Mouse (Mus musculus) thymus, adult 2 months (tissue): ENCODE results near the gene Atp6v1g2. TPM values are rescaled to one million over a fixed set of nuclear protein-coding genes. Genes with fewer than 3 reads are reported as not detected.

Experiments used
- DNase-seq: peaks from one replicate; pipeline ENCODE4 v3.0.0; 2021
- H3K27ac ChIP-seq: fragments of 200-500 bp; 2 replicates; pipeline ENCODE4 v1.5.1; 2012; ENCODE audit warnings: low read length, control low read depth; ENCODE audit not compliant: control insufficient read depth, insufficient read depth
- H3K27me3 ChIP-seq: fragments of 200-500 bp; 2 replicates; pipeline ENCODE4 v1.6.1; 2012; ENCODE audit warnings: mild to moderate bottlenecking, low read length, moderate library complexity, mixed read lengths; ENCODE audit not compliant: control insufficient read depth, insufficient read depth
- H3K36me3 ChIP-seq: fragments of 200-500 bp; 2 replicates; pipeline ENCODE4 v1.6.1; 2012; ENCODE audit warnings: mild to moderate bottlenecking, low read length, moderate library complexity; ENCODE audit not compliant: control insufficient read depth, insufficient read depth
- H3K4me1 ChIP-seq: fragments of 200-500 bp; replicated peaks from 2 replicates; pipeline ENCODE4 v1.6.1; 2012; ENCODE audit warnings: low read length; ENCODE audit not compliant: control insufficient read depth, insufficient read depth
- H3K4me3 ChIP-seq: fragments of 200-500 bp; 2 replicates; pipeline ENCODE4 v1.5.1; 2012; ENCODE audit warnings: mild to moderate bottlenecking, low read length, control low read depth, moderate library complexity; ENCODE audit not compliant: control insufficient read depth, insufficient read depth
- CTCF ChIP-seq: fragments of 200-500 bp; IDR thresholded peaks from 2 replicates; pipeline ENCODE4 v1.5.1; 2012; ENCODE audit warnings: mild to moderate bottlenecking, control low read depth, low read length, moderate library complexity, borderline replicate concordance; ENCODE audit not compliant: control insufficient read depth, poor library complexity, insufficient read depth; ENCODE audit errors: extremely low read depth
- POLR2A ChIP-seq: fragments of 200-500 bp; IDR thresholded peaks from 2 replicates; pipeline ENCODE4 v1.6.1; 2012; ENCODE audit warnings: mild to moderate bottlenecking, low read length, control low read depth, moderate library complexity; ENCODE audit not compliant: control insufficient read depth, poor library complexity, insufficient read depth; ENCODE audit errors: extremely low read depth
- WGBS: fragments of 180-500 bp; shearing (Covaris S2); methylation state at CpG from one replicate; pipeline ENCODE4 v1.1.7; 2018; 5-methylcytosine and 5-hydroxymethylcytosine counted together
- polyA plus RNA-seq: library from polyadenylated mRNA; depleted of rRNA; stranded (reverse); fragments of >200 nt; gene quantifications from 2 replicates; pipeline ENCODE4 v1.2.3, GENCODE M21; 2012

Atp6v1g2 gene
- polyA plus RNA-seq, 1 experiment, result 7.9 TPM

- TF ChIP-seq CTCF (0 out of 2 replicates have a peak, but pooled peaks have one; percentile 18), POLR2A (peak; percentile 81)
- Histone ChIP-seq H3K4me1 (peaks cover 71% of the 10 kb centered on the region), H3K4me3 (peak within 1 kb of the TSS; percentile 54), H3K36me3 (no peaks in the 10 kb centered on the region), H3K27me3 (no peaks in the 10 kb centered on the region), H3K27ac (peak within 1 kb of the TSS; percentile 72)
- DNase-seq, result peak; percentile 70
- WGBS, result 1% methylated on average over 13 of the region's 13 CpGs
Measured at GRCm38 (mm10) chr17:35201787-35202186, 31.7 kb upstream of the Atp6v1g2 start, which contains the start of gene Tnf. Tnf (minus strand) TSS chr17:35202007.

GRCm38 (mm10) chr17:35202442-35202841 lies 31.0 kb upstream of the Atp6v1g2 start:
- Histone ChIP-seq H3K4me3 (no peak overlapping the region), H3K27me3 (no peaks in the 10 kb centered on the region)
- no peak for DNase-seq

GRCm38 (mm10) chr17:35204494-35205379 lies 28.7 kb upstream of the Atp6v1g2 start, which contains the start of gene Lta:
Lta (minus strand) TSS chr17:35205351.
- WGBS, result 23% methylated on average over 20 of the region's 20 CpGs
- H3K4me1 ChIP-seq, result peaks cover 59% of the 10 kb centered on the region

More at GRCm38 (mm10) chr17:35202442-35202841, 31.0 kb upstream of the Atp6v1g2 start:
- TF ChIP-seq CTCF (no peak), POLR2A (no peak)
- H3K4me1 ChIP-seq, result peaks cover 67% of the 10 kb centered on the region
- H3K36me3 ChIP-seq, result no peaks in the 10 kb centered on the region
- no peak overlapping the region for H3K27ac ChIP-seq
- 91% methylated on average over 4 of the region's 4 CpGs for WGBS

GRCm38 (mm10) chr17:35205380-35205769 lies 28.1 kb upstream of the Atp6v1g2 start:
- no peak for TF ChIP-seq CTCF
- TF ChIP-seq POLR2A, result no peak
- H3K27ac ChIP-seq, result peak overlapping the region; percentile 79
- peak overlapping the region; percentile 30 for H3K4me3 ChIP-seq
- peak; percentile 35 for DNase-seq
- no peaks in the 10 kb centered on the region for H3K36me3 ChIP-seq
- peaks cover 58% of the 10 kb centered on the region for H3K4me1 ChIP-seq
- no peaks in the 10 kb centered on the region for H3K27me3 ChIP-seq
- WGBS, result 31% methylated on average over 10 of the region's 10 CpGs

More at GRCm38 (mm10) chr17:35204494-35205379, 28.7 kb upstream of the Atp6v1g2 start, which contains the start of gene Lta:
- Histone ChIP-seq H3K27ac (peak within 1 kb of the TSS; percentile 79), H3K4me3 (peak within 1 kb of the TSS; percentile 30), H3K27me3 (no peaks in the 10 kb centered on the region), H3K36me3 (no peaks in the 10 kb centered on the region)
- DNase-seq, result peak; percentile 78
- 0 out of 2 replicates have a peak, but pooled peaks have one; percentile 40 for TF ChIP-seq POLR2A
- TF ChIP-seq CTCF, result 0 out of 2 replicates have a peak, but pooled peaks have one; percentile 30

GRCm38 (mm10) chr17:35209785-35210535 lies 23.5 kb upstream of the Atp6v1g2 start:
- TF ChIP-seq CTCF (no peak), POLR2A (no peak)
- WGBS, result 18% methylated on average over 12 of the region's 12 CpGs
- H3K4me3 ChIP-seq, result no peak overlapping the region
- H3K36me3 ChIP-seq, result no peaks in the 10 kb centered on the region
- no peaks in the 10 kb centered on the region for H3K27me3 ChIP-seq
- H3K27ac ChIP-seq, result no peak overlapping the region
- DNase-seq, result no peak
- peaks cover 28% of the 10 kb centered on the region for H3K4me1 ChIP-seq

- Histone ChIP-seq H3K27ac (no peak overlapping the region), H3K27me3 (no peaks in the 10 kb centered on the region), H3K4me1 (peaks cover 24% of the 10 kb centered on the region), H3K4me3 (no peak overlapping the region), H3K36me3 (no peaks in the 10 kb centered on the region)
- DNase-seq, result no peak
- no peak for TF ChIP-seq CTCF
- TF ChIP-seq POLR2A, result no peak
- WGBS, result 70% methylated on average over 3 of the region's 3 CpGs
Measured at GRCm38 (mm10) chr17:35210593-35210992, 22.9 kb upstream of the Atp6v1g2 start.
